Mouse (Mus musculus): ENCODE results near the gene Sergef.

The Sergef gene

DNA sequence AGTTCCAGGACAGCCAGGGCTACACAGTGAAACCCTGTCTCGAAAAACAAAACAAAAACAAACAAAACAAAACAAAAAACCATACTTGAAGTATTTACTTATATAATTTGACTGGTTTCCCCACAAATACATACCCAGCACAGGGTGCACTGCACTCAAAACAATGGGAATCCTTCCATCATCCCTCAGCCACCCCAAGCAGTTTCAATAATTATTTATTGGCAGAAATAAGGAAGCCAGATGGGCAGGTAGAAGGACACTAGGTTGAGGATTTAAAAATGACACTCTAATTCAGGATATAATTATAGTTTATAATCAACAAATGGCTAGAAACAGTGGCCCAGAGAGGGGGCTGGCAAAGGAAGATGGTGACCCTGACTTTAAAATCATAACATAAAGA is 99.0 kb downstream of the Sergef start:
- DNase-seq (ENCODE audit: low read depth), result no peak

- no peak for DNase-seq (ENCODE audit: low read depth)
These were observed 103.0 kb downstream of the Sergef start for GRCm38 (mm10) chr7:46536456-46537097.

DNA sequence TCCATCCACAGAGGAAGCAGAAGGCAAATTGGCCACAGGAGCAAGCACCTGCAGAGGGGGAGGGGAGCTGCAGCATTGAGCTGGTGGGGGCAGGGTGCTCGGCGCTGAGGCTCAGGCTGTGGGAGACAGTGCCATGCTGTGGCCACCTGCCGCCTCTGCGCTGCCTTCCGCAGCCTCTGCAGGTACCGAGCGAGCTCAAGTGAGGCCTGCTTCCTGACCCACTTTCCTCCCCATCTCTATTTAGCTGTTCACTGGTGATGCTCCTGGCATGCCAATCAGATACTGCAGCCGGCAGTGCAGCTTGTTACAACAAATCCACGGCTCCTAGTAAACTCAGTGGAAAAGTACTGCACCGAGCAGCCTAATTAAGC is 104.2 kb downstream of the Sergef start:
- DNase-seq (ENCODE audit: low read depth), result no peak

GRCm38 (mm10) chr7:46534767-46535428 is 104.7 kb downstream of the Sergef start:
- DNase-seq (ENCODE audit: low read depth), result no peak

- no peak for DNase-seq (ENCODE audit: low read depth)
These were observed 106.1 kb downstream of the Sergef start for GRCm38 (mm10) chr7:46533518-46533917.

GRCm38 (mm10) chr7:46531345-46531744 is 108.3 kb downstream of the Sergef start:
- DNase-seq (ENCODE audit: low read depth), result no peak

DNA sequence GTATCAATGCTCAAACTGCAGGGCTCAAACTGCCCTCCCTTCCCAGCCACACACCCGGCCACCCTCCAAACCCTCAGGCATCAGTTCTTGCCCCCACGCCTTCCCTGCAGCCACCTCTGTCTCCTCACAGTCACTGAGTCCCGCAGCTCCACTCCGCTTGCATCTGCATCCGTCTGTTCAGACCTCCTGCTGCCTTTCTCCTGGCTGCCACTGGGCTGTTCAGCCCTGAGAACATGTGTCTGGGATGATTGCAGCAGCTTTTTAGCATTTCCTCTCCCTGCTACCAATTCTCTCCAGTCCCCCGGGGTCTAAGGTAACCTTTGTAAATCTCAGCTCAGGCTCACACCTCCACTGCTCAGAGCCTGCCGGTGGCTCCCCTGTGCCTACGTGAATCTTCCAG is 109.7 kb downstream of the Sergef start:
- DNase-seq (ENCODE audit: low read depth), result no peak

GRCm38 (mm10) chr7:46529259-46529658 is 110.3 kb downstream of the Sergef start:
- DNase-seq (ENCODE audit: low read depth), result no peak

DNA sequence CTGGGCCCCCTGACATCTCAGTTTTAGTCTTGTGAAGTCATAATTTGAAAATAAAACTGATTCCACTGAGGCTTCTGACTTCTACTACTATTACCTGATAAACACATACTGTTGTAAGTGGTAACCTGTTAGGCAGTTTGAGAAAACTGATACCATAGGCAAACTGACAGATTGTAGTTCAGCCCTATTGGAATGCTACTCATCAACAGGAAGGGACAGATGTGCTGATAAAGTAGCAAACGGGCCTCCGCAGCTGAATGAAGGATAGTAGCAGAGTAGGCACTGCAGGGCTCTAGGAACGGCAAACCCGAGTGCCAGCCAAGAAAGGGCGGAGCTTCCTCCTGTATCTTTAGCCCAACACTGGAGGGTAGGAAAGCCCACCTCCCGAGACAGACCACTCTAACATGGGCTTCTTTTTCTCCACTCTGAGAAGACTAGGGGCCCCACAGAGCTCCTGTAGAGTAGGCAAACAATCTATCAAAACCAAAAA is 112.9 kb downstream of the Sergef start:
- no peak for DNase-seq (ENCODE audit: low read depth)

GRCm38 (mm10) chr7:46523215-46523614 is 116.4 kb downstream of the Sergef start:
- no peak for DNase-seq (ENCODE audit: low read depth)

- no peak for DNase-seq (ENCODE audit: low read depth)
These were observed 117.8 kb downstream of the Sergef start for GRCm38 (mm10) chr7:46521794-46522193.

DNA sequence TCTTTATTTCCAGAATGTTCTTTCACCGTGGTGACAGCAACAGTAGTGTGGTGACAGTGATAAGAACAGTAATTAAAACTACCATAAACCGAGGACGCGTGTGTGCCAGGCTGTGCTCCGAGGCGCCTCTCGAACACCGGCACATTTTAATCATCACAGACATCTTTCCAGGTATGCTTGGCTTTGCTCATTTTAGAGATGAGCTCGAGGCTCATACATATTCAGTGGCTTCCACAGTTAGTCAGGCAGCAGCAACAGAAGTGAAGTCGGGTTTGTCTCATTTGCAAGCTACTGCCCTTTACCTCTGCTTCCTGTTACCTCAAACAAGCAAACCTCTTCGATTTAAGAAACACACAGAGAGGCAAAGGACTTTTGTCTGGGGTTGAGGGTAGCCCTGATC is 120.5 kb downstream of the Sergef start:
- DNase-seq (ENCODE audit: low read depth), result no peak

GRCm38 (mm10) chr7:46517158-46517557 is 122.4 kb downstream of the Sergef start:
- no peak for DNase-seq (ENCODE audit: low read depth)

- DNase-seq (ENCODE audit: low read depth), result no peak
These were observed 123.6 kb downstream of the Sergef start for GRCm38 (mm10) chr7:46515960-46516359.

GRCm38 (mm10) chr7:46514981-46515380 is 124.6 kb downstream of the Sergef start:
- no peak for DNase-seq (ENCODE audit: low read depth)

DNA sequence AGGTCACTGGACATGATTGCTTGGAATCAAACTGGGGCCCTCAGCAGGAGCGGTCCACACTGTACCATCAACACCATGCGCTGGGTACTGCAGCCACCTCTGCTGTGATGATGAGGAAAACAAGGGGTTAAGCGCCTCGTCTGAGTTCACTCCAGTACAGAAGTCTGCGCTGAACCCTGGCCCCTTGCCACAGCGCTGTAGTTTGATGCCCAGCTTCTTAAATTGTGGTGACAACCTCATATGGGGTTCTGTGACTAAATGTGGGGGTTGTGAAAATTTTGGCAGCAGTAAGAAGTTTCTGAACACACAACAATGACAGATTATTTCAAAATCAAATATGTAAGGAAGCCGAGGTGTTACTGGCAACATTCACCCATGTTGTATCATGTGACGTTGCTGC is 126.0 kb downstream of the Sergef start:
- DNase-seq (ENCODE audit: low read depth), result no peak

DNA sequence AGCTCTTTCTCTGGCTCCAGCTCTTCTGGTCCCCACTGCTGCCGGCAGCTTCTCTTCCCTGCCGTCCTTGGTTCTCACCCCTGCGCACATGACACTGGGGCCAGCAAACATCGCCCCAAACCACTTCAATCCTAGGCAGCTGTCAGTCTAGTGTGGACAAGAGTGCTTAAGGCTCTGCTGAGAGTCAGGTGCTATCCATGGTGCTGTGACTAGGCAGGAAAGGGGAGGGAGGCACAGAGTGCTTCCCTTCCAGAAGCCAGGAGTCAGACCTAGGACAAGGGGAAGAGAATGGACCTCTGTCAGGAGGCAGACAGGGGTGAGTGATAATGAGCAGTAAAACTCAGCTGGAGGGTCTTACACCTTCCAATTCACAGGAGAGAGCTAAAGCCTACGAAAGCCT is 126.8 kb downstream of the Sergef start:
- no peak for DNase-seq (ENCODE audit: low read depth)

- no peak for DNase-seq (ENCODE audit: low read depth)
These were observed 128.8 kb downstream of the Sergef start for GRCm38 (mm10) chr7:46510806-46511205.

- no peak for DNase-seq (ENCODE audit: low read depth)
These were observed 130.0 kb downstream of the Sergef start for GRCm38 (mm10) chr7:46509391-46510310.

GRCm38 (mm10) chr7:46508590-46509318 is 130.9 kb downstream of the Sergef start:
- no peak for DNase-seq (ENCODE audit: low read depth)

DNA sequence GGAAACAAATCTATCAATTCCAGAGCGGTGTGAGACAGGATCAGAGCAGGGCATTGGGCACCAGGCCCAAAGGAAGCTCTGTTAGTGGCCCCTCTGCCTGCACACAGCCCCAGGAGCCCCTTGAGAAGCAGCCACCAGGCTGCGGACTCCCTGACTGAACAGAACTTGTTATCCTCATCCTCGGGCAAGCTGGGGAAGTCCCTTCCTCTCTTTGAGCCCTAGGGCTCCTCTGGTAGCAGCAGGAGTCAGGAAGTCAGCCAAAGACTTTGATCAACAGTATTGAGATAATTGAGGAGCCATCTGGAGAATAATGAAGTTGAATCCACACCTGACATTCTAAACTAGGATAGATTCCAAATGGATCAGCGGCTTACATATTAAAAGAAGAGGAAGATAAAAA is 135.4 kb downstream of the Sergef start:
- no peak for DNase-seq (ENCODE audit: low read depth)

DNA sequence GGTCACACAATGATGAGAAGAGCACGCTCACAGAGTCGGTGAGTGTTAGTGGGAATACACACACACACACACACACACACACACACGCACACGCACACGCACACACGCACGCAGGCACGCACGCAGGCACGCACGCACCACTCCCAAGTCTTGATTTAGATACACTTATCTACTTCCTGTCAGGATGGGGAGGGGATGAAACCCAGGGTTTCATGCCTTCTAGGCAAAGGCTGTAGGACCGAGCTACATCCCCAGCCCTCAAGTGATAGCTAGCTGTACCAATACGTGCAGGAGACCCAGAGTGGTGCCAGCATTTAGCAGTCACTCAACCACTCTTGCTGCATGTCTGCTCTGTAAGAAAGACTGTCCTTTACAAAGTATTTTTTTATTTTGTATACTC is 137.0 kb downstream of the Sergef start:
- DNase-seq (ENCODE audit: low read depth), result no peak

Data from c-Kit-positive CD71-negative TER-119-negative erythroid progenitor cells, embryonic 14.5 days (primary cell).